Mouse (Mus musculus): ENCODE measurements at regions not wholly inside any gene's neighbourhood (a gene's known extent, or its start where the extent isn't known, plus 50 kb on each side); places are given as distances from the start of the nearest gene placed in this dataset.
"Not testable (repeated sequence)": the region's sequence is repeated elsewhere in the genome, so short reads cannot be mapped to it uniquely, and the experiment has no call there.

- H3K9me3 ChIP-seq (ENCODE audit: control insufficient read depth, low read length); H3K27me3 ChIP-seq (replicated peaks; ENCODE audit: control insufficient read depth, insufficient read depth, low read length); H3K36me3 ChIP-seq (ENCODE audit: control insufficient read depth, insufficient read depth, low read length); H3K4me1 ChIP-seq (ENCODE audit: control insufficient read depth, insufficient read depth, low read depth, low read length); H3K4me2 ChIP-seq (ENCODE audit: low read length); H3K27ac ChIP-seq (ENCODE audit: low read depth, low read length); ATAC-seq; H3K9ac ChIP-seq (ENCODE audit: low read depth, low read length); H3K4me3 ChIP-seq (ENCODE audit: low read length): not testable (repeated sequence)
- 57% methylated on average over 1 of the region's 1 CpGs for WGBS
These were observed 57.0 kb upstream of the Egfem1 start for GRCm38 (mm10) chr3:29024851-29025250.

GRCm38 (mm10) chr3:29027726-29028125 lies 54.1 kb upstream of the Egfem1 start:
- Histone ChIP-seq H3K27me3 (replicated peaks; ENCODE audit: control insufficient read depth, insufficient read depth, low read length) (no peaks in the 10 kb centered on the region), H3K4me1 (ENCODE audit: control insufficient read depth, insufficient read depth, low read depth, low read length) (no peaks in the 10 kb centered on the region), H3K36me3 (ENCODE audit: control insufficient read depth, insufficient read depth, low read length) (no peaks in the 10 kb centered on the region), H3K4me3 (ENCODE audit: low read length) (no peak overlapping the region), H3K27ac (ENCODE audit: low read depth, low read length) (no peak overlapping the region), H3K4me2 (ENCODE audit: low read length) (no peak overlapping the region), H3K9me3 (ENCODE audit: control insufficient read depth, low read length) (no peaks in the 10 kb centered on the region), H3K9ac (ENCODE audit: low read depth, low read length) (no peak overlapping the region)
- ATAC-seq = no peak
- WGBS = 87% methylated on average over 2 of the region's 2 CpGs

GRCm38 (mm10) chr3:29030791-29031190 lies 51.0 kb upstream of the Egfem1 start:
- H3K9ac ChIP-seq (ENCODE audit: low read depth, low read length) = no peak overlapping the region
- ATAC-seq = 0 out of 2 replicates have a peak, but pooled peaks have one; percentile 64
- H3K4me2 ChIP-seq (ENCODE audit: low read length) = no peak overlapping the region
- H3K27me3 ChIP-seq (replicated peaks; ENCODE audit: control insufficient read depth, insufficient read depth, low read length) = no peaks in the 10 kb centered on the region
- no peaks in the 10 kb centered on the region for H3K4me1 ChIP-seq (ENCODE audit: control insufficient read depth, insufficient read depth, low read depth, low read length)
- 30% methylated on average over 7 of the region's 7 CpGs for WGBS
- no peak overlapping the region for H3K27ac ChIP-seq (ENCODE audit: low read depth, low read length)
- H3K4me3 ChIP-seq (ENCODE audit: low read length) = no peak overlapping the region
- H3K9me3 ChIP-seq (ENCODE audit: control insufficient read depth, low read length) = no peaks in the 10 kb centered on the region
- H3K36me3 ChIP-seq (ENCODE audit: control insufficient read depth, insufficient read depth, low read length) = no peaks in the 10 kb centered on the region

GRCm38 (mm10) chr3:29031811-29032210 lies 50.0 kb upstream of the Egfem1 start:
- Histone ChIP-seq H3K27ac (ENCODE audit: low read depth, low read length) (no peak overlapping the region), H3K36me3 (ENCODE audit: control insufficient read depth, insufficient read depth, low read length) (no peaks in the 10 kb centered on the region), H3K4me3 (ENCODE audit: low read length) (no peak overlapping the region), H3K27me3 (replicated peaks; ENCODE audit: control insufficient read depth, insufficient read depth, low read length) (no peaks in the 10 kb centered on the region), H3K9ac (ENCODE audit: low read depth, low read length) (no peak overlapping the region), H3K9me3 (ENCODE audit: control insufficient read depth, low read length) (no peaks in the 10 kb centered on the region), H3K4me2 (ENCODE audit: low read length) (no peak overlapping the region), H3K4me1 (ENCODE audit: control insufficient read depth, insufficient read depth, low read depth, low read length) (no peaks in the 10 kb centered on the region)
- no peak for ATAC-seq
- 40% methylated on average over 3 of the region's 3 CpGs for WGBS
